In the genomic region with DNA sequence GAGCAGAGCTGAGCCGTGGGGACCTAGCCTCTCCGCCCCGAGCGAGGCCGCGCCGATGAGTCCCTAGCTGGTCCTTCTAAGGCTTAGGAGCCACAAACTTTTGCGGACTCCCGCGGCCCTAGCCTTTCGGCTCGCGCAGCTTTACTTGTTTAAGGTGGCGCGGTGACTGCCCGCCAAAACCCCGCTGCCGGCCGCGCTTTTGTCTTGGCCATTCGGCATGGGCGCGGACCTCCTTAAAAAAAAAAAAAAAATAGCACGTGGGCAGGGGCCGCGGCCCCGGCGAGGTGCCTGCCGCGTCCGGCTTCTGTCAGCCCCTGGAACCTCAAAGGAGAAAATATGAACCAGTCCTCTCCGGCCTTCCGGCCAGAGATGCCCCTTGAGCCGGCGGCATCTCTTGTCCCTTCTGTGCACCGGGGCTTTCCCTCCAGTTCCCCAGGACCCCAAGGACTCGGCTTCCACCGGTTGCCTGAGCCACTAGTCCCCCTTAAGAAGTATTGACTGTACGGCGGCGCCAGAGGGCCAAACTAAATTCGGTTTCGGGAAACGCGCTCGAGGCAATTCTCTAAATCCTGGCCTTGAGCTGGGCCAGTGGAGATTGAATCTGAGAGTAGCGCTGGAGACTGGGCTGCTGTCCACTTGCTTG, we compare ENCODE assay signal across 8 mouse cellular contexts. TPM values are rescaled to one million over a fixed set of nuclear protein-coding genes. Genes with fewer than 3 reads are reported as not detected.
DNase-seq lines count a peak whose midpoint lies in the region; ATAC-seq lines count a peak whose summit lies in the region.

No protein-coding gene starts in this region.

- WGBS in midbrain, embryonic 11.5 days: under 1% methylated on average over 47 of the region's 47 CpGs

- peaks cover 28% of the 10 kb centered on the region for H3K4me1 ChIP-seq in midbrain, embryonic 11.5 days (ENCODE audit: control insufficient read depth, insufficient read depth, low read length)

- H3K9ac ChIP-seq in midbrain, embryonic 11.5 days (ENCODE audit: low read length): peak overlapping the region; percentile 87

- no peaks in the 10 kb centered on the region for H3K9me3 ChIP-seq in midbrain, embryonic 11.5 days (ENCODE audit: control insufficient read depth, low read length)

- DNase-seq in adrenal gland, adult 2 months: peak; percentile 96
- peak; percentile 95 for DNase-seq in embryo, embryonic 11 days
- DNase-seq in kidney, adult 11 months: peak; percentile 92
- peak; percentile 95 for DNase-seq in left cerebral cortex, postnatal 4 days
- peak; percentile 100 for DNase-seq in midbrain, embryonic 11.5 days (ENCODE audit: low spot score, missing footprints)
- DNase-seq in skeletal muscle tissue, adult 2 months (ENCODE audit: low read depth, low spot score): peak; percentile 89

- peak overlapping the region; percentile 79 for H3K4me2 ChIP-seq in midbrain, embryonic 11.5 days

- peak overlapping the region; percentile 73 for H3K4me3 ChIP-seq in midbrain, embryonic 11.5 days (ENCODE audit: low read depth, low read length)

- peak; percentile 59 for ATAC-seq in granulocyte monocyte progenitor cell, adult 5-6 weeks (replicated peaks; ENCODE audit: poor library complexity, severe bottlenecking)
- ATAC-seq in midbrain, embryonic 11.5 days (ENCODE audit: low FRiP score): peak; percentile 73
- no peak for ATAC-seq in erythroid progenitor cell, adult 5-6 weeks (replicated peaks; ENCODE audit: low FRiP score, poor library complexity, severe bottlenecking)

- peak overlapping the region; percentile 75 for H3K27ac ChIP-seq in midbrain, embryonic 11.5 days (ENCODE audit: low read depth, low read length)

- no peaks in the 10 kb centered on the region for H3K36me3 ChIP-seq in midbrain, embryonic 11.5 days (ENCODE audit: control insufficient read depth, insufficient read depth, low read length)

- H3K27me3 ChIP-seq in midbrain, embryonic 11.5 days (ENCODE audit: control insufficient read depth, insufficient read depth, low read length): peaks cover 65% of the 10 kb centered on the region

- intact Hi-C loops in left cerebral cortex, postnatal 4 days (cut with DNase I): no loop called here

RNA-seq across cellular contexts. Expression of a gene that starts 5.4 kb away (rescaled TPM):
- total RNA-seq in adrenal gland, adult 2 months (2021): 1 to 10 TPM; 2.1 to 2.3 TPM
- 0.52 and 1.1 TPM in 2 replicates for polyA plus RNA-seq in adrenal gland, adult 2 months (2012; rRNA removed)
- total RNA-seq in granulocyte monocyte progenitor cell, adult 5-6 weeks (2014; fragmentation: Nextera tagmentation): 1.0 and 1.9 TPM in 2 replicates
- 0.56 and 7.2 TPM in 2 replicates for total RNA-seq in granulocyte monocyte progenitor cell, adult 5-6 weeks (2017)
- total RNA-seq in left cerebral cortex, postnatal 4 days (2021): 100 to 1,000 TPM; 265 to 341 TPM
- polyA plus RNA-seq in midbrain, embryonic 11.5 days (2014; fragmentation: Nextera tagmentation; extraction: Ambion mirVana): 1.2 and 1.5 TPM in 2 replicates
- total RNA-seq in erythroid progenitor cell, adult 5-6 weeks (2015; ENCODE audit: low replicate concordance): not detected in 2 replicates
- 0.08 TPM in 1 of 2 replicates, not detected in the other for total RNA-seq in erythroid progenitor cell, adult 5-6 weeks (2017; ENCODE audit: low replicate concordance)

Comparison
In these comparisons a context has a peak if more than half of its experiments do, and no peak if none do; other contexts are left out.
1. RNA of a gene that starts 5.4 kb away (total RNA-seq): 265 to 341 TPM in left cerebral cortex, postnatal 4 days; 0.56 to 7.2 TPM in granulocyte monocyte progenitor cell, adult 5-6 weeks, 2.1 to 2.3 TPM in adrenal gland, adult 2 months and 0.08 TPM in erythroid progenitor cell, adult 5-6 weeks; every median in the first group is over 10 times any median in the second.
2. Peak in every context shown above with its lines, with median percentiles within 50 percentile points of each other: DNase-seq.